Mouse (Mus musculus) hindbrain, embryonic 15.5 days (tissue): ENCODE results near the gene Gm7697. TPM values are rescaled to one million over a fixed set of nuclear protein-coding genes. Genes with fewer than 3 reads are reported as not detected.

Experiments used
- polyA plus RNA-seq: library from polyadenylated mRNA; unstranded; fragments of >200 nt; fragmentation: Nextera tagmentation; extraction: Ambion mirVana; gene quantifications from 2 replicates; pipeline ENCODE4 v1.2.1, GENCODE M21; 2015

Gm7697 gene
- polyA plus RNA-seq, 1 experiment from 2014 or later = not detected

Other genes with a start within 250 kb of the Gm7697 start
- gene Gm9495, start 69.4 kb downstream of the Gm7697 start, polyA plus RNA-seq = not detected in 2 replicates
- 33.9 and 36.0 TPM in 2 replicates for gene Zfp868, start 102.6 kb upstream of the Gm7697 start, polyA plus RNA-seq
- gene Zfp964, start 131.5 kb upstream of the Gm7697 start, polyA plus RNA-seq = 2.4 and 2.6 TPM in 2 replicates
- 22.8 and 24.9 TPM in 2 replicates for gene Zfp869, start 187.7 kb upstream of the Gm7697 start, polyA plus RNA-seq
- gene Zfp963, start 227.0 kb upstream of the Gm7697 start, polyA plus RNA-seq = 6.0 and 7.0 TPM in 2 replicates